Mouse (Mus musculus): ENCODE results near the gene Nenf. TPM values are rescaled to one million over a fixed set of nuclear protein-coding genes. Genes with fewer than 3 reads are reported as not detected.

Gene Nenf
- total RNA-seq, 2 experiments from 2014 or later = 98.8 to 102 TPM

DNA sequence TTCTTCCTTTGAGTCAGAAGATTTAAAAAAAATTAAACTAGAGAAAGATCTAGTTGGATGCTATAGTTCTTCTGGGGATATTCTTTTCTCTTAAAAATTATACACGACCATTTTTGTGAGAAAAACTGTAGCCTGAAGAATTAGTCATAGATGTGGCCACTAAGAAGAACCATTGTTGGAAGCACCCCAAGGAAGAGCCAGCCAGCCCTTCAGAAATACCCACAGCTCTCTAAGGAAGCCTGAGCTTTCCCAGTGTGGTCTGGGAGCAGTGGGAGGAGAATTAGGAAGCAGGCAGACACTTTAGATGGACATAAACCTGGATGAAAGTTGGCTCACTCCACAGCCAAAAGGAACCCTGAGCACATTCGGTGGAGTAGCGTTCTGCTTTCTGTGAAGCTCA, 59.5 kb downstream of the Nenf start:
- intact Hi-C loops (cut with DNase I) = no loop called here
- DNase-seq (ENCODE audit: low spot score) = no peak

- no peak for DNase-seq (ENCODE audit: low spot score)
- intact Hi-C loops (cut with DNase I) = no loop called here
Measured at GRCm38 (mm10) chr1:191257981-191258380, 60.0 kb downstream of the Nenf start.

DNA sequence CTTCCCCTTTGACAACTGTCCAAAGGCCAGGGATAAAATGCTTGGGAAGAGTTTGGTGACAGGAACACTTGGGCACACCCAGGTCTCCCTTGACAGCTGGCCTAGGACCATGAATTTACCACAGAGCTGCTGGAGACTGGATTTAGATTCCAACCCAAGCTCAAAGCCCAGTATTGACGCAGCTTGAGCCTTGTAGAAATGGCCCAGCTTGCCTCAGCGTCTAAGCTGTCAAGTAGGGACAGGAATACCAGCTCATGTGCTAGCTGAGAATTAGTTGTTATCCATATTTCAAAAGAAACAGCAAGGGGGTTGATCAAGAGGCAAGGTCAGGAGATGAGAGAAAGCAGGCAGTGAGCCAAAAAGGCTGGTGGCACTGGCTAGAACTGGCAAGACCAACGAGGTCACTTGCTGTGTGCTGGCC, 60.6 kb downstream of the Nenf start:
- intact Hi-C loops (cut with DNase I) = no loop called here
- no peak for DNase-seq (ENCODE audit: low spot score)

Other genes with a start within 250 kb of the Nenf start
- gene Batf3, start 220.3 kb downstream of the Nenf start, total RNA-seq (2021) = under 1 TPM; 0.83 to 0.89 TPM
- gene Fam71a, start 153.4 kb downstream of the Nenf start, total RNA-seq (2021) = not detected
- 1 to 10 TPM; 4.9 to 6.0 TPM for gene Atf3, start 100.2 kb downstream of the Nenf start, total RNA-seq (2021)
- 1 to 10 TPM; 3.5 to 4.1 TPM for gene Tmem206, start 7.7 kb upstream of the Nenf start, total RNA-seq (2021)
- gene Ppp2r5a, start 85.1 kb upstream of the Nenf start, total RNA-seq (2021) = 100 to 1,000 TPM; 103 to 110 TPM

All from heart, postnatal 25 days (tissue).